Mouse (Mus musculus): Measurements from ENCODE around the gene Rdh8. TPM values are rescaled to one million over a fixed set of nuclear protein-coding genes. Genes with fewer than 3 reads are reported as not detected.

The Rdh8 gene
- not detected in 2 replicates for polyA plus RNA-seq (2015; fragmentation: Nextera tagmentation; extraction: Ambion mirVana)

GRCm38 (mm10) chr9:20818236-20818635, at the start of gene Rdh8:
Gene Rdh8 (plus strand): TSS chr9:20818503.

GRCm38 (mm10) chr9:20814521-20815272, 3.6 kb upstream of the Rdh8 start, which contains the start of gene Col5a3:
Gene Col5a3 (minus strand): TSS chr9:20815067.

GRCm38 (mm10) chr9:20868448-20869001, 50.2 kb downstream of the Rdh8 start, which contains the start of gene A230050P20Rik:
Gene A230050P20Rik (plus strand): TSS chr9:20868642.

Other genes starting within 250 kb of the Rdh8 start
- 3.9 and 6.3 TPM in 2 replicates for gene Zfp846, start 237.2 kb upstream of the Rdh8 start, polyA plus RNA-seq (2015; fragmentation: Nextera tagmentation; extraction: Ambion mirVana)
- gene Ubl5, start 175.6 kb upstream of the Rdh8 start, polyA plus RNA-seq (2015; fragmentation: Nextera tagmentation; extraction: Ambion mirVana) = 383 and 405 TPM in 2 replicates
- 8.8 and 10.0 TPM in 2 replicates for gene Fbxl12, start 173.7 kb upstream of the Rdh8 start, polyA plus RNA-seq (2015; fragmentation: Nextera tagmentation; extraction: Ambion mirVana)
- gene Pin1, start 166.4 kb upstream of the Rdh8 start, polyA plus RNA-seq (2015; fragmentation: Nextera tagmentation; extraction: Ambion mirVana) = 27.8 and 29.7 TPM in 2 replicates
- 0.12 and 0.34 TPM in 2 replicates for gene Olfm2, start 72.2 kb upstream of the Rdh8 start, polyA plus RNA-seq (2015; fragmentation: Nextera tagmentation; extraction: Ambion mirVana)
- 1.2 and 1.6 TPM in 2 replicates for gene Col5a3, start 3.4 kb upstream of the Rdh8 start, polyA plus RNA-seq (2015; fragmentation: Nextera tagmentation; extraction: Ambion mirVana)
- gene A230050P20Rik, start 50.1 kb downstream of the Rdh8 start, polyA plus RNA-seq (2015; fragmentation: Nextera tagmentation; extraction: Ambion mirVana) = 11.0 and 14.0 TPM in 2 replicates
- 1.3 and 1.5 TPM in 2 replicates for gene Angptl6, start 61.2 kb downstream of the Rdh8 start, polyA plus RNA-seq (2015; fragmentation: Nextera tagmentation; extraction: Ambion mirVana)
- 65.4 and 72.3 TPM in 2 replicates for gene Ppan, start 69.7 kb downstream of the Rdh8 start, polyA plus RNA-seq (2015; fragmentation: Nextera tagmentation; extraction: Ambion mirVana)
- 198 and 211 TPM in 2 replicates for gene Eif3g, start 80.1 kb downstream of the Rdh8 start, polyA plus RNA-seq (2015; fragmentation: Nextera tagmentation; extraction: Ambion mirVana)
- 63.9 and 66.7 TPM in 2 replicates for gene Dnmt1, start 141.4 kb downstream of the Rdh8 start, polyA plus RNA-seq (2015; fragmentation: Nextera tagmentation; extraction: Ambion mirVana)
- gene S1pr2, start 158.3 kb downstream of the Rdh8 start, polyA plus RNA-seq (2015; fragmentation: Nextera tagmentation; extraction: Ambion mirVana) = 6.7 and 8.2 TPM in 2 replicates
- 77.0 and 79.0 TPM in 2 replicates for gene Mrpl4, start 184.2 kb downstream of the Rdh8 start, polyA plus RNA-seq (2015; fragmentation: Nextera tagmentation; extraction: Ambion mirVana)
- gene Icam1, start 197.5 kb downstream of the Rdh8 start, polyA plus RNA-seq (2015; fragmentation: Nextera tagmentation; extraction: Ambion mirVana) = 10.4 and 13.8 TPM in 2 replicates
- gene Icam4, start 210.9 kb downstream of the Rdh8 start, polyA plus RNA-seq (2015; fragmentation: Nextera tagmentation; extraction: Ambion mirVana) = 111 and 139 TPM in 2 replicates
- gene Icam5, start 213.6 kb downstream of the Rdh8 start, polyA plus RNA-seq (2015; fragmentation: Nextera tagmentation; extraction: Ambion mirVana) = 0.27 and 0.35 TPM in 2 replicates
- gene Zglp1, start 248.6 kb downstream of the Rdh8 start, polyA plus RNA-seq (2015; fragmentation: Nextera tagmentation; extraction: Ambion mirVana) = 0.26 and 0.67 TPM in 2 replicates